Mouse (Mus musculus) midbrain, embryonic 15.5 days (tissue): ENCODE measurements around the gene Cd109. TPM values are rescaled to one million over a fixed set of nuclear protein-coding genes. Genes with fewer than 3 reads are reported as not detected.

Source experiments
- polyA plus RNA-seq: library from polyadenylated mRNA; unstranded; fragments of >200 nt; fragmentation: Nextera tagmentation; extraction: Ambion mirVana; gene quantifications from 2 replicates; pipeline ENCODE4 v1.2.1, GENCODE M21; 2015

The Cd109 gene
- polyA plus RNA-seq, 1 experiment from 2014 or later = 1.1 TPM

Other genes starting within 250 kb of the Cd109 start
- 5.6 and 6.3 TPM in 2 replicates for gene Dppa5a, start 247.4 kb upstream of the Cd109 start, polyA plus RNA-seq
- gene Ooep, start 236.8 kb upstream of the Cd109 start, polyA plus RNA-seq = 6.3 and 6.5 TPM in 2 replicates
- 0.41 and 0.47 TPM in 2 replicates for gene Ddx43, start 219.8 kb upstream of the Cd109 start, polyA plus RNA-seq
- 0.68 and 0.80 TPM in 2 replicates for gene Cgas, start 172.3 kb upstream of the Cd109 start, polyA plus RNA-seq
- 28.8 and 30.8 TPM in 2 replicates for gene Mto1, start 167.3 kb upstream of the Cd109 start, polyA plus RNA-seq
- gene Gm17324, start 166.8 kb upstream of the Cd109 start, polyA plus RNA-seq = 2.2 and 2.4 TPM in 2 replicates
- gene Eef1a1, start 126.4 kb upstream of the Cd109 start, polyA plus RNA-seq = 3,193 and 3,214 TPM in 2 replicates
- gene Slc17a5, start 27.5 kb upstream of the Cd109 start, polyA plus RNA-seq = 17.8 and 18.6 TPM in 2 replicates